Mouse (Mus musculus) adrenal gland, postnatal 4 days (tissue): ENCODE measurements around the gene Phgr1. TPM values are rescaled to one million over a fixed set of nuclear protein-coding genes. Genes with fewer than 3 reads are reported as not detected.

Experiments used
- DNase-seq, 2 experiments: peaks; one replicate each; pipeline ENCODE4 v3.0.0; 2021 to 2022; ENCODE audit warnings: low spot score in 2 of 2, mixed read lengths in 2 of 2
- long read RNA-seq, 2 experiments: library from polyadenylated mRNA; stranded (forward); transcript quantifications; one replicate each; pipeline ENCODE4 v2.0.0; 2021
- total RNA-seq, 2 experiments: library from RNA; stranded (reverse); gene quantifications; 2 replicates each; pipeline ENCODE4 v1.2.3; 2021

Phgr1 gene
- not detected for total RNA-seq
- long read RNA-seq, experiment 1, result 0 reads
- long read RNA-seq, experiment 2, result 0 reads

DNA sequence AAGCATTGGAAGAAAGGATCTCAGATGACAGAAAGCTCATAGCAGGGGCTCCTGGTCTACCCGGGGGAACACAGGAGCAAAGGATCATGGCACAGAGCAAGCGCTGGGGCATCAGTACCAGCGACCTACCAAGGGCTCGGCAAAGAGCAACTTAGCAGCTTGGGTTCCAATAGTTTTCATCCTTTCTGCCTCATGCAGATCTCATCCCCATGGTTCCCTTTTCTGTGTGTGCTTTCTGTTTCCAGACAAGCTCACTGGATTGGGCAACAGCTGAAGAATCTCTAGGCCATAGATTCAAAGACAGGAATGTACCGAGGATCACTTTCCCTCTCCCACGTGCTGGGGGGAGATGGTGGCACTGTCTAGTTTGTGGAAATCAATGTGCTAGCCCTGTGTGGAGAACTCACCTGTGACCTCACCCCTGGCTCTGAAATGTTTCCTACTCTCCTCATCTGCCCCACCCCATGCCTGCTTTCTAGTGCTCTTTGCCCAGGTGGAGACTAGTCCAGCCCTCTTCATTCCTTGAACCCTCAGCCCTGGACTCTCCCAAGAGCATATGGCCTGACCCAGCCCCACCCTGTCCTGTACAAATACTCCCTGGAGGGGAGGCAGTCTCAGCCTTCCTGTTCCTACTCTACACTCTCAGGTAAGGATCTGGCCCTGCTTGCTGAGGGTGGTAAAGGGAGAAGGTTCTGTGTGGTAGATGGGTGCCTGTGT lies at the start of gene Phgr1:
Gene Phgr1, plus strand, starts transcription at position 612 of the 717 bp plus-strand sequence.
- DNase-seq, result no peak

GRCm38 (mm10) chr2:118723693-118724486 lies 48.7 kb upstream of the Phgr1 start:
- DNase-seq, result no peak

- DNase-seq, result no peak
These were observed 47.1 kb upstream of the Phgr1 start for GRCm38 (mm10) chr2:118725511-118725910.

GRCm38 (mm10) chr2:118726873-118727272 lies 45.7 kb upstream of the Phgr1 start:
- DNase-seq, result no peak

- no peak for DNase-seq
These were observed 44.7 kb upstream of the Phgr1 start for GRCm38 (mm10) chr2:118727911-118728310.

GRCm38 (mm10) chr2:118728337-118728736 lies 44.2 kb upstream of the Phgr1 start, which contains the start of gene Plcb2:
TSS of gene Plcb2 (minus strand) at chr2:118728438.
- DNase-seq, result no peak

GRCm38 (mm10) chr2:118729194-118729593 lies 43.4 kb upstream of the Phgr1 start:
- DNase-seq, result no peak

DNA sequence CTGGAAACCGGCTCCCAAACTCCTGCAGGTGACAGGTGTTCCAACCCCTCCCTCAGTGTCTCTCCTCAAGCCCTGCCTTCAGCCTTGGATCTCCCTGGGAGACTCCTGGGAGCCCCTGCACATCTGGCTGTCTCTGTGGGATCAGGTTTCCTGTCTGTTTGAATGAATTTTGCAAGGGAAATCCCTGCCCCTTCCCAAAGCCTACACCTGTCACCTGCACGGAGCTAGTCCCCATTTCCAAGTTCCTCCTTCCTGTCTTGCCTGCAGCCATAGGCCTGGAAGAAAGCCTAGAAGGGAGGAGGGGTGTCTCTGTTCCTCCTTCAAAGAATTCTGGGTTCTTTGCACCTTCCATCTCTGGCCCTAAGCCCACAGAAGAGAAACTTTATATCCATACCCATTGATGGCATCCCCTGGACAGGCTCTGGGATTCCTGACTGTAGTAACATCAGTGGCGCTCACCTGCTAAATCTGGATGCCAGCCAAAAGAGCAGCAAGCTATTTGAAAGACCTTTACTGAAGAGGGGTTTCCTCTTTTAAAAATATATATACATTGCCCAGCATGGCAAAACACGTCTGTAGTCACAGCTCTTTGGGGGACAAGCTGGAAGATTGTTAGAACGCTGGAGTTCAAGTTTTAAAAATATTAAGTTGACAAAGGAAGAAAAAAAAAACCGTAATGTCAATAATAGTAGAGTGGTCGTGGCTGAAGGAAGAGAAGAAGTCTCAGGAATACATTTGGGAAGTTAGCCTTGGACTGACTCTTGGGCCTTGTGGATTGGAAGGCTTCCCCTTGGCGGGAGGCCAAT lies 42.5 kb upstream of the Phgr1 start:
- DNase-seq, result no peak

GRCm38 (mm10) chr2:118730622-118730915 lies 42.0 kb upstream of the Phgr1 start:
- DNase-seq, result peak; percentile 70 to 71

GRCm38 (mm10) chr2:118731981-118732380 lies 40.6 kb upstream of the Phgr1 start:
- no peak for DNase-seq

DNA sequence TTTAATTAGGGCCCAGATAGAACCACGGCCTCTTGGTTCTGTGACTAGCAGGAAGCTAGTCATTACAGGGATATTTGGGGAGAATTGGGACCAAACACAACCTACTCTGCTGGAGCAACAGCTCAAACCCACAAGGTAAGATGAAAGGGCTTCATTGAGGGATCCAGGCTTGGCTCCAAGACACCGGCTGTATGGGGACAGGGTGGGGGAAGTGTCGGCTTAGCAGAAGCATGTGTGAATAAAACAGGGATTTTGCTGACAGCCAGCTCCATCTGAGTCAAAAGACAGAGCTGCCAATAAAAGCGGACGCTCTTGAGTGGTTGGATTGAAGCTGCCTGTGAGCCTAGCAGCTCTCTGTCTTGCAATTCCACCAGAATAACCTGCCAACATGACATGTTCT lies 39.2 kb upstream of the Phgr1 start:
- no peak for DNase-seq

- DNase-seq, result no peak
These were observed 32.2 kb upstream of the Phgr1 start for GRCm38 (mm10) chr2:118740341-118740740.

DNA sequence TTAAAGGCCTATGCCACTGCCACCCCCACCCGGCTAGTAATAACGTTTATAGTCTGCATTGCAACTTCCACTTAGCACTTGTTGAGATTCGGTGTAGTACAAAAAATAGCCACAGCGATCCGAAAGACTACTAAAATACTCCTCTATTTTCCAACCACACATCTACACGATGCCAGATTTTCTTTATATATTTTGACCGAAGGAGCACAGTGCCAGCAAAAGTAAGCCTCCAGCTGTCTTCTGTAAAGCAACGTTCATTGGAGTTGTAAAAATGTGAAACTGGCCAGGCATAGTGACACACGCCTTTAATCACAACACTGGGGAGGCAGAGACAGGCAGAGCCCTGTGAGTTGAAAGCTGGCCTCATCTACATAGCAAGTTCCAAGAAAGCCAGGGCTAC lies 31.4 kb upstream of the Phgr1 start:
- DNase-seq, result no peak

DNA sequence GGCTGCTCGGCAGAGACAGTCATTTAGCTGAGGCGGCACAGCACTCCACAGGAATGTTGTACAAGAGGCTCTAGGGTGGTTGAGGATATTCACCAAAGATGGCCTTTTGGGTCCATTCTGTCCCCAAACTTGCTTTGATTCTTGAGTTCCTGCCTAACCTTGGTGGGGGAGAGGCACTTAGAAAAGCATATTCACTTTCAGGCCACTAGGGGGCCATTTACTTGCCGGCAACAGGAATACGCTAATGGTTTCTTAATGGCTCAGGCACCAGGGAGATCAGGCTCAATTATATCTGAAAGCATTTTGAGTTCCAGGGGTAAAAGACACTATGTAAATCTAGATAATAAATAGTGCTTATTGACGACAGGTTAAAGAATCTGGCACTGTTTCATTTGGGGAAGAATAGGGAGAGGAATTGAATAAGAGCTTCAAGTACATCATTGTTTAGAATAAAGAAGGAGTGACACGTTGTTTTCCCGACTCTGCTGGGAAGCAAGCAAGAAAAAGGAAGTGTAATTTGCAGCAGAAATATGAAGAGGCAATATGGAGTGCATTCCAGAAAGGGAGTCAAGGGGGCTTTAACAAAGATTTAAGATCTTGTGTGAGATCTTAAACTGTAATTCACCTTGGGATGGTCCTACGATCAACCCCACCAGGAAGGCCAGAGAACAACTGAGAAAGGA lies 29.2 kb upstream of the Phgr1 start:
- DNase-seq, result no peak

DNA sequence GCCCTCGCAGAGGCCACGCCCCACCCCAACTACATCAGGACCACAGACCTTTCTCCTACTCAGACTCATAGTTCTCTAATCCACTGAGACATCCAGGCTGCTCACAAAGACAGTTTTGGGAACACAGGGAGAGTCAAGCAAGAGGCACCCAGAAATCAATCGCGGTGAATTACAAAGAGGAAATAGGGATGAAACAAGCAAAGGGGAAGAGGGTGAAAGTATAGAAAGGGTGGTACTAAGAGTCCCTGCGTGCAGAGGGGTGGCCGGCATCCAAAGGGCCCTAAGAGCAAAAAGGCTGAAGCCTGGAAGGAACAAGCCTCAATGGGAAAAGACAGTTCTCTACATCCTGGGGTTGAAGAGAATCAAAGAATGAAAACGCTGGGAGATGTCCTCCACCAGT lies 27.9 kb upstream of the Phgr1 start:
- no peak for DNase-seq

GRCm38 (mm10) chr2:118745232-118745884 lies 27.2 kb upstream of the Phgr1 start, which contains the start of gene Inafm2:
TSS of gene Inafm2 (plus strand) at chr2:118745758.
- DNase-seq, result peak; percentile 77 to 87

DNA sequence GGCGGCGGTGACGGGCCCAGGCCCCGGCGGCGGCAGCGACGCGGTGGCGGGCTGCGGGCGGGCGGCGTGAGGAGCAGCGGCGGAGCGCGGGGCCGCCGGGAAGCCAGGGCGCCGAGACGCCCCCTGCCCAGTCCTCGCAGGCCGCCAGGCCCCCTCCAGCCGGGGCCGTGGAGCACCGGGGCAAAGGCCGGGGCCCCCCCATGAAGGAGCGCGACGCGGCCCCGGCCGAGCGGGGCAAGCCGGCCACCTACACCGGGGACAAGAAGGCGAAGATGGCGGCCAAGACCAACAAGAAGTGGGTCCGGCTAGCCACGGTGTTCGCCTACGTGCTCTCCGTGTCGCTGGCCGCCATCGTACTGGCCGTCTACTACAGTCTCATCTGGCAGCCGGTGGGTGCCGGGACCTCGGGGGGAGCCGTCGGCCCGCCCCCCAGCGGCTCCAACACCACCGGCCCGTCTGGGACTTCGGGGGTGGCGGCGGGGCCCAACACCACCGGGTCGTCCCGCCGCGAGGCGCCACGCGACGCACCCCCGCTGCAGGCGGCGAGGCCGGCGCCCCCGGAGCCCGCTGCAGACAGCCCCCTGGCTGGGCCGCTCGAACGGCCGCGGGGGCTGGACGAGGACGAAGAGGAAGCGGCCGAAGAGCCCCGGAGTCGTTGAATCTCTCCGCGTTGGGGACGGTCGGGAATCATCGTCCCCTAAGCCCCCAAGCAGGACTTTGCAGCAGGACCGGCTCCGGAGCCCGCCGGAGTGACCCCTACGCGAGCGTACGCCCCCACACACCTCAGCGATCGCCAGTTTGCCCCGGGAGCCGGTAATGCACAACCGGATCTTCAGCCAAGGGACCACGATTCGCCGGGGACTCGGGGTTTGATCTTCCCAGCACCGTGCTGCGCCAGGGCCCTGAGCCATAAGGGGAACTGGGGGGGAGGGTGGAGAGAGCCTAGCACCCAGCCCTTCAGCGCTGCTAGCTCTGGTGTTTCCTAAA lies 26.4 kb upstream of the Phgr1 start:
- no peak for DNase-seq

DNA sequence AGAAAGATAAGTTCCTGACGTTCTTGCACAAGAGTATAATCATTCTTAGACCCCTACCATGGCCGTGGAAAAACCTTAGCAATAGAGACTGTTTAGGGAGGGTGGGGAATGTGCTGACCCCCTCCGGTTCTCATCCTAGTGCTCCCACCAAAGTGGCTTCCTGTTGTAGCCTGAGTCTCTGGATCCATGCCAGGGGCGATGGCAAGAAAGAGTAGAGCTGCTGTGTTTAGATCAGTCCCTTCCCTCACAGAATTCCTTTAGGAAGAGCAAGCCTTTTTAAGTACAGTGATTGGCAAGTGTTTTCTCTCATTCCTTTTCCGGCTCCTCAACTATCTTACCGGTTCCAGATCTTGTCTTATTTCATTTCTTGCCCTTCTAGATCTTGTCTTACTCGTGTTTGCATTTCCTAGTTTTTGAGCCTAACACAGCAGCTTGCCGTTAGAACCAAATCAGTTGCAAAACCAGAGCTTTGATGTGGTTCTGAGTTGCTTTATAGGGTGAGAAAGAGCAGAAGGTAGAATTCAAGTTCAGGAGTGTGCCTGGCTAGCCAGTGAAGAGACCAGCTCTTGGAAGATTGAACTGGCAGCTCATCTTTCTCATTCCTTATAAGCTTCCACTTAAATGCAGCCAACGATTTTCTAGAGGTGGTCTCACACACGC lies 25.1 kb upstream of the Phgr1 start:
- DNase-seq, result no peak

- DNase-seq, result no peak
These were observed 23.2 kb upstream of the Phgr1 start for GRCm38 (mm10) chr2:118749341-118749884.
